Mouse (Mus musculus) neural tube, postnatal 0 days (tissue): ENCODE measurements around the gene Agtpbp1. TPM values are rescaled to one million over a fixed set of nuclear protein-coding genes. Genes with fewer than 3 reads are reported as not detected.

Experiments
- polyA plus RNA-seq: library from polyadenylated mRNA; unstranded; fragments of >200 nt; fragmentation: Nextera tagmentation; extraction: Ambion mirVana; gene quantifications from 2 replicates; pipeline ENCODE4 v1.2.1, GENCODE M21; 2015

Gene Agtpbp1
- polyA plus RNA-seq, result 67.5 and 78.3 TPM in 2 replicates

DNA sequence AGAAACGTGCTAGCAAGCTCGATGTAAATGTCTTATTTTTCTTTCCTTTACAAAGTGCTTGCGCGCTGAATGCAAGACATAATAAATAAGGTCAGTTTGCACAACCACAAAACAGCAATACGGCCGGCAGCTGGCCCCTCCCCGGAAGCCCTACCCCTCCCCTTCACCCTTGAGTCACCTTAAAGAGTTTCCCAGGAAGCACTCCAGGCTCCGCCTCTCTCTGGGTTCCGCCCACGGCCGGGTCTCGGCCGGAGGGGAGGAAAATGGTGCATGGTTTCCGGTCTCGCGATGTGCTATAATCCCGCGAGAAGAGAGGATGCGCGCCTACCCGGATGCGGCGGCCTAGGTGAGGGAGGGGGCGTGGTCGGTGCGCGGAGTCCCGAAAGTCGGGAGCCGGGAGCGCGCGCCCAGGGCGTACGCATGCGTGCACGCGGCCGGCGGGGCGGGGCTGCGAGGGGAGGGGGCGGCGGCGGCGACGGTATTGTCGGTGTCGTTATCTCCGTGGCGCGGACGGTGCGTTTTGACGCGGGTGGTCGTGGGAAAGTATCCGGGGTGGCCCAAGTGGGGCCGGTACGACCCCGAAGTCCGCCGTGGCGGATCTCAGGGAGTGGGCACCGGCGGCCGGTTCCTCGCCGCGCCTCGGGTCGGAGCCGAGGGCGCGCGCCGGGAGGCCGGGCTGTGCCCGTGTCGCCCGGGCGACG, at the start of gene Agtpbp1, which contains the start of gene Naa35:
Gene Agtpbp1, minus strand, starts transcription at position 281 of the 701 bp plus-strand sequence.
Gene Naa35, plus strand, starts transcription at position 313 of the 701 bp plus-strand sequence.

Other genes starting within 250 kb of the Agtpbp1 start
- 92.7 and 95.0 TPM in 2 replicates for gene Naa35, start within 50 bp of the Agtpbp1 start, polyA plus RNA-seq
- 15.0 and 17.0 TPM in 2 replicates for gene Golm1, start 90.6 kb upstream of the Agtpbp1 start, polyA plus RNA-seq
- gene 4921517D22Rik, start 108.9 kb upstream of the Agtpbp1 start, polyA plus RNA-seq, result not detected in 2 replicates
- 0.04 and 0.08 TPM in 2 replicates for gene Spata31d1a, start 125.1 kb upstream of the Agtpbp1 start, polyA plus RNA-seq
- gene Spata31d1b, start 127.1 kb upstream of the Agtpbp1 start, polyA plus RNA-seq, result not detected in 2 replicates
- 0.05 and 0.09 TPM in 2 replicates for gene Spata31d1d, start 146.5 kb upstream of the Agtpbp1 start, polyA plus RNA-seq
- 0.27 TPM in 1 of 2 replicates, not detected in the other for gene 1700014D04Rik, start 161.5 kb upstream of the Agtpbp1 start, polyA plus RNA-seq
- gene Isca1, start 184.6 kb upstream of the Agtpbp1 start, polyA plus RNA-seq, result 163 and 167 TPM in 2 replicates
- gene Gm49354, start 197.0 kb upstream of the Agtpbp1 start, polyA plus RNA-seq, result not detected in 2 replicates
- 31.3 and 34.6 TPM in 2 replicates for gene Tut7, start 237.9 kb upstream of the Agtpbp1 start, polyA plus RNA-seq